Comparison of ENCODE assay signal across 8 mouse cellular contexts in the genomic region with DNA sequence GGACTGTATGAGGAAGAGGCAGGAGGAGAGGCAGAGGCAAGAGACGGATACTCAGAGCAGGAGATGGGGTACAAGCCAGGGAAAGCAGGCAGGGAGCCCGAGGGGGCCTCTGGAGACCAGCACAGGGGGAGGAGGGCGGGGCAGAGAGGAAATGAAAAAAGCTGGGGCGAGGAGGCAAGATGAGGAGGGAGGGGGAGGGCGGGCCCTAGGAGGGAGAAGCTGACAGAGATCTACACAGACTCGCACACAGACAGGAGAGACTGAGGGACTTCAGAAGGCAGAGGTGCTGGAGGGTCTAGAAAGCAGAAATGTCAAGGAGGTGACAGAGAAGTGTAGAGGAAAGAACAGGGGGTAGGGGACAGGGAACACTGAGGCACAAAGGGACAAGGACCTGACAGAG. TPM values are rescaled to one million over a fixed set of nuclear protein-coding genes. Genes with fewer than 3 reads are reported as not detected.
DNase-seq lines count a peak whose midpoint lies in the region; ATAC-seq and TF ChIP-seq lines count a peak whose summit lies in the region.

Ptgir (plus strand) TSS at position 210 of the 400 bp plus-strand sequence.

- H3K36me3 ChIP-seq in midbrain, embryonic 11.5 days (ENCODE audit: control insufficient read depth, insufficient read depth, low read length), result no peaks in the 10 kb centered on the region
- no peaks in the 10 kb centered on the region for H3K36me3 ChIP-seq in midbrain, embryonic 15.5 days (replicated peaks)
- H3K36me3 ChIP-seq in small intestine, adult 2 months (ENCODE audit: control insufficient read depth, insufficient read depth, low read length), result no peaks in the 10 kb centered on the region

- H3K4me3 ChIP-seq in midbrain, embryonic 11.5 days (ENCODE audit: low read depth, low read length), result no peak within 1 kb of the TSS
- no peak within 1 kb of the TSS for H3K4me3 ChIP-seq in midbrain, embryonic 15.5 days
- peak within 1 kb of the TSS; percentile 57 for H3K4me3 ChIP-seq in gastrocnemius, adult 2 months
- H3K4me3 ChIP-seq in small intestine, adult 2 months (ENCODE audit: low read depth, low read length), result peak within 1 kb of the TSS; percentile 20
- no peak within 1 kb of the TSS for H3K4me3 ChIP-seq in cerebellum, adult 2 months (replicated peaks; ENCODE audit: insufficient read depth, low read depth, low read length)

- H3K9me3 ChIP-seq in midbrain, embryonic 11.5 days (ENCODE audit: control insufficient read depth, low read length), result no peaks in the 10 kb centered on the region
- H3K9me3 ChIP-seq in midbrain, embryonic 15.5 days, result no peaks in the 10 kb centered on the region

- H3K4me2 ChIP-seq in midbrain, embryonic 11.5 days, result no peak within 1 kb of the TSS
- no peak within 1 kb of the TSS for H3K4me2 ChIP-seq in midbrain, embryonic 15.5 days

- WGBS in midbrain, embryonic 11.5 days, result 22% methylated on average over 6 of the region's 6 CpGs
- WGBS in midbrain, embryonic 15.5 days, result 13% methylated on average over 6 of the region's 6 CpGs
- WGBS in small intestine, adult 2 months, result 27% methylated on average over 6 of the region's 6 CpGs
- 38% methylated on average over 6 of the region's 6 CpGs for WGBS in cerebellum, adult 2 months

- no peak within 1 kb of the TSS for H3K27ac ChIP-seq in midbrain, embryonic 11.5 days (ENCODE audit: low read depth, low read length)
- no peak within 1 kb of the TSS for H3K27ac ChIP-seq in midbrain, embryonic 15.5 days
- H3K27ac ChIP-seq in gastrocnemius, adult 2 months, result peak within 1 kb of the TSS; percentile 75
- no peak within 1 kb of the TSS for H3K27ac ChIP-seq in small intestine, adult 2 months (ENCODE audit: insufficient read depth, low read depth, low read length)
- H3K27ac ChIP-seq in cerebellum, adult 2 months (ENCODE audit: insufficient read depth, low read length), result no peak within 1 kb of the TSS

- no peaks in the 10 kb centered on the region for H3K27me3 ChIP-seq in midbrain, embryonic 11.5 days (ENCODE audit: control insufficient read depth, insufficient read depth, low read length)
- no peaks in the 10 kb centered on the region for H3K27me3 ChIP-seq in midbrain, embryonic 15.5 days (replicated peaks)
- no peaks in the 10 kb centered on the region for H3K27me3 ChIP-seq in small intestine, adult 2 months (ENCODE audit: control insufficient read depth, insufficient read depth, low read length)
- no peaks in the 10 kb centered on the region for H3K27me3 ChIP-seq in cerebellum, adult 2 months (ENCODE audit: control insufficient read depth, insufficient read depth, low read length)

- ATAC-seq in midbrain, embryonic 11.5 days (ENCODE audit: low FRiP score), result peak; percentile 49; the same call in 1 of the 2 replicates
- ATAC-seq in midbrain, embryonic 15.5 days (replicated peaks), result no peak

- DNase-seq in midbrain, embryonic 11.5 days (ENCODE audit: low spot score, missing footprints), result no peak
- peak; percentile 88 for DNase-seq in gastrocnemius, adult 2 months
- DNase-seq in kidney, postnatal 10 days, result peak; percentile 80
- no peak for DNase-seq in Muller cell, postnatal 12 days (ENCODE audit: inconsistent ontology term)
- no peak for DNase-seq in cerebellum, adult 2 months
- DNase-seq in c-Kit-positive CD71-positive TER-119-positive erythroid progenitor cells, embryonic 14.5 days (ENCODE audit: low spot score), result no peak

- H3K9ac ChIP-seq in midbrain, embryonic 11.5 days (ENCODE audit: low read length), result no peak within 1 kb of the TSS
- H3K9ac ChIP-seq in midbrain, embryonic 15.5 days, result no peak within 1 kb of the TSS; the same call in 1 of the 2 replicates

- TF ChIP-seq CTCF in gastrocnemius, adult 2 months (IDR thresholded peaks at IDR 0.05), result no peak
- no peak for TF ChIP-seq CTCF in small intestine, adult 2 months (IDR thresholded peaks at IDR 0.05; ENCODE audit: extremely low read depth, insufficient read length, insufficient replicate concordance, low read depth, low read length)
- no peak for TF ChIP-seq CTCF in cerebellum, adult 2 months (IDR thresholded peaks at IDR 0.05; ENCODE audit: borderline replicate concordance, insufficient read depth, low read depth, low read length)

- TF ChIP-seq POLR2A in small intestine, adult 2 months (IDR thresholded peaks at IDR 0.05; ENCODE audit: low read depth, low read length), result no peak
- no peak for TF ChIP-seq POLR2A in cerebellum, adult 2 months (IDR thresholded peaks at IDR 0.05; ENCODE audit: borderline replicate concordance, insufficient read depth, low read length)

- no peaks in the 10 kb centered on the region; the same call in 1 of the 2 replicates for H3K4me1 ChIP-seq in midbrain, embryonic 11.5 days (ENCODE audit: control insufficient read depth, insufficient read depth, low read length)
- H3K4me1 ChIP-seq in midbrain, embryonic 15.5 days, result peaks cover 4% of the 10 kb centered on the region; the same call in 1 of the 2 replicates
- H3K4me1 ChIP-seq in small intestine, adult 2 months (ENCODE audit: control insufficient read depth, insufficient read depth, insufficient read length, low read length), result no peaks in the 10 kb centered on the region; the same call in 1 of the 2 replicates
- H3K4me1 ChIP-seq in cerebellum, adult 2 months (ENCODE audit: control insufficient read depth, insufficient read depth, low read length), result 0 out of 2 replicates have a peak, but pooled peaks cover 2% of the 10 kb centered on the region

- intact Hi-C loops in gastrocnemius, adult 2 months (cut with DNase I), result no loop called here

RNA-seq across cellular contexts. Expression of gene Ptgir, which starts in this region (rescaled TPM):
- polyA plus RNA-seq in midbrain, embryonic 11.5 days (2014; fragmentation: Nextera tagmentation; extraction: Ambion mirVana), result 0.94 and 1.2 TPM in 2 replicates
- 0.42 and 0.43 TPM in 2 replicates for polyA plus RNA-seq in midbrain, embryonic 15.5 days (2015; fragmentation: Nextera tagmentation; extraction: Ambion mirVana)
- under 1 TPM; 0.67 to 0.79 TPM for total RNA-seq in gastrocnemius, adult 2 months (2021)
- polyA plus RNA-seq in small intestine, adult 2 months (2012; rRNA removed), result 1.2 and 1.7 TPM in 2 replicates
- polyA plus RNA-seq in cerebellum, adult 2 months (2012; rRNA removed), result 0.11 TPM in 2 replicates

Comparison
In these comparisons a context has a peak if more than half of its experiments do, and no peak if none do; other contexts are left out.
1. Peak in DNase-seq, H3K4me3 ChIP-seq and H3K27ac ChIP-seq in gastrocnemius, adult 2 months; RNA of the gene not detected or under 1 TPM.